Mouse (Mus musculus): Measurements from ENCODE around the gene Xpnpep2.

The Xpnpep2 gene

DNA sequence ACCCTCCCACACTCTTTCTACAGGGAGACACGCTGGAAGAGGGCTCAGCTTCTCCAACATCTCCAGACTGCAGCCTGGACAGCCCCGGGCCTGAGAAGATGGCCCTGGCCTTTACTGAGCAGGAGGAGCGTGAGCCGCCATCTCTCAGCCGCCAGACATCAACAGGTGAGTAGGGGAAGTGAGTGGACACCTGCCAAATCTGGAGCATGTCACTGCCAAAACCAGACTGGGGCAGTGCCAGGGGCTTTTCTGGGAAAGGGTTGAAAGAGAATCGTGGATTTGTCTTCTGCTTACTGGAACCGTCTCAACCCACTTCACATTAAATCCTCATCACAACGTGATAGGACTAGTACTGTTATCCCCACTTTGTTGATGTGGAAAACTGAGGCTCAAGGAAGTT is 48.9 kb downstream of the Xpnpep2 start:
- no peak for ATAC-seq (ENCODE audit: insufficient number of reproducible peaks, low FRiP score, low TSS enrichment)

DNA sequence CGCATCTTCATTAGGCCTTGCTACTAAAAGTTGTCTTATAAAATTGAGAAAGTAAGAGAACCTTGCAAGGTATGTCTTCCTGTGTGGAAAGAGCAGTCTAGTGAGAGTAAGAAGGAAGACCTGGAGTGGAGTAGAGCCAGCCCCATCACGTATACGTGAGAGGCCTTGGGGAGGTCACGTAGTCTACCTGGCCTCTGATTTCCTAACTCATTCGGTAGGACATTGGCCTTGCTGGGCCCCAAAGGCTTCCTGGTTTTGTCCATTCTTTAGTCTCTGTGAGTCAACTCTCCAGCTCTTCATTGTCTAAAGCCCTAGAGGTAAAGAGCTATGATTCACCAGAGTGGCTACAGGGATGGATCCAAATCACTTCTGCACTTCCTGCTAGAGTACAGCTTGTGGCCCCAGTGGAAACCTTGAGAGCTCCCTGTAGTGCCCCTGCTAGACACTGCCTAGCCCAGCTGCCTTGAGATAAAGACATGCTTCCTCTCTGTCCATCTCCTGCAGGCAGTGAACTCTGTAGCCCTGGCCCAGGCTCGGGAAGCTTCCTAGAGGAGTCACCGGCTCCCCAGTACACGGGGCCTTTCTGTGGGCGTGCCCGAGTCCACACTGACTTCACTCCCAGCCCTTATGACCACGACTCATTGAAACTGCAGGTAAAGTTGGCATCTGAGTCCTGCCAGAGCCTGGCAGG is 49.8 kb downstream of the Xpnpep2 start:
- no peak for ATAC-seq (ENCODE audit: insufficient number of reproducible peaks, low FRiP score, low TSS enrichment)

DNA sequence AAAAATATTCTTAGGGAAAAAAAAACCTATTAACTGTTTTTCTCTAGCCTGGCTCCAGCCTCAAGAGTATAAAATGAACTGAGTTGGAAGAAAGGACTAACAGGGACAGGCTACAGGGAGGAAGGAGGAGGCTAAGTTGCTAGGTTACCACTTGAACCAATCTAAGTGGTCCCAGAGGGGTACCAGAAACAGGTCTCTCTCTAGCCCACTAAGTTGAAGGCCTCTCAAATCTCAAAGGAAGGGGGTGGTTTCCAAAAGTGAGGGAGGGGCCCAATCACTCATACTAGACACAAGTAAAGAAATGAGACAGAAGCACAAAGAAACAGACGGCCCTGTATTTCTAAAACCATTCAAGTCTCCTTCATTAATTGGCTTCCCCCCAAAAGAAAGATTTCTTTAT is 61.4 kb downstream of the Xpnpep2 start:
- ATAC-seq (ENCODE audit: insufficient number of reproducible peaks, low FRiP score, low TSS enrichment): no peak

DNA sequence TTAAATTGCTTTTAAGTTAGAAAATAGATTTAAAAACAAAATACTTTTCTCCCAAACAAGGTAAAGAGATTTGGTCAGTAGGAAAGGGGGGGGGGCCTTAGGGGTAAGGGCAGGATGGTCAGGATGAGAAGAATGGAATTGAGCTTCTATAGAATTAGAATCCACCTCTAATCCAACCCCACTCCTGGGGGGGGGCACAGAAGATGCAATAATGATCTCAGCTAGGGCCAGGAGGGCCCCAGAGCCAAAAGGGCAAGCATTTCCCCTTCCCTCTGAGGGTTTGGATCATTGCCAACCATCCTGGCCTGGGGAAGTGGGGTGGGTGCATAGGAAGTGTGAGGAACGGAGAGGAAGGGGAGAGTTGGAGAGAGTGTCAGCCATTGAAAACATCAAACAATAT is 61.8 kb downstream of the Xpnpep2 start:
- no peak for ATAC-seq (ENCODE audit: insufficient number of reproducible peaks, low FRiP score, low TSS enrichment)

DNA sequence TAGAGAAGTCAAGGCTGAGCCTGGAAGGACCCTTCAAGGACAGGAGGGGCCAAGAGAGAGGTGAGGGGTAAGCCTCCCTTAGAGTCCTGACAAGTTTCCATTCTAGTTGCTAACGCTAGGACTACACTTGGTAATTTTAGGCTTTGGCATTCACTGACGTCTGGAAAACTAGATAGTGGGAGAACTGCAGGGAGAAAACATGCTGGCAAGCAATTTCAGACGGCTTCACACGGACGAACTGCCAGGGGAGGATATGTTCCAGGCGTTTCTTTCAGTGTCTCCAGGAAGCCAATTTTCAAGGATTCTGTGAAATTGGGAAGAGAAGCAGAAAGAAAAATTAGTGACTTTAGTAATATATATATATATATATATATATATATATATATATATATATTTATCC is 73.3 kb downstream of the Xpnpep2 start:
- ATAC-seq (ENCODE audit: insufficient number of reproducible peaks, low FRiP score, low TSS enrichment): no peak

DNA sequence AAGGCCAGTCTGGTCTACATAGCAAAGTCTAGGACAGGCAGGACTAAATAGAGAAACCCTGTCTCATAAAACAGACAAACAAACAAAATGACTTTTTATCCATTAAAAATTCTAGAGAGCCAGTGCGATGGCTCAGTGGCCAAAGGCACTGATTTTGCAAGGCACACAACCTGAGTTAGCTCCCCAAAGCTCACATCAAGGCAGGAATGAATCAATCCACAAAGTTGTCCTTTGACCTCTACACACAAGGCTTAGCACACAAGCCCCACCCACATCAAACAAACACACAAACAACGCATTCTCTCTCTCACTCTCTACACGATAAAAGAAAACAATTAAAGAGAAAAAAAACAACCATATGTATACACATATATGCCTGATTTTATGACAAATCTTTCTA is 76.2 kb downstream of the Xpnpep2 start:
- no peak for ATAC-seq (ENCODE audit: insufficient number of reproducible peaks, low FRiP score, low TSS enrichment)

Data from cerebellum, adult (tissue).